ENCODE assay signal across 8 mouse cellular contexts in genomic region chr11:101155728-101156371, GRCm38 (mm10). TPM values are rescaled to one million over a fixed set of nuclear protein-coding genes. Genes with fewer than 3 reads are reported as not detected.
A peak's percentile ranks its signal among the peaks of the same experiment; 100 is the strongest.
DNase-seq lines count a peak whose midpoint lies in the region; ATAC-seq and TF ChIP-seq lines count a peak whose summit lies in the region.

Gene Tubg2 (plus strand): TSS chr11:101155907.

- peak; percentile 60 for DNase-seq in ovary, postnatal 36 days (ENCODE audit: low spot score)
- DNase-seq in ovary, postnatal 10 days (ENCODE audit: low spot score) = no peak
- peak; percentile 67 to 74 for DNase-seq in heart, adult 2 months
- peak; percentile 62 for DNase-seq in neural tube, embryonic 10.5 days (ENCODE audit: extremely low spot score, low spot score)
- DNase-seq in thymus, adult 2 months = peak; percentile 65

- H3K9me3 ChIP-seq in kidney, embryonic 15.5 days (replicated peaks) = no peaks in the 10 kb centered on the region
- no peaks in the 10 kb centered on the region for H3K9me3 ChIP-seq in limb, embryonic 15.5 days

- peak; percentile 60; the same call in 1 of the 2 replicates for ATAC-seq in common myeloid progenitor, adult 5-6 weeks (replicated peaks; ENCODE audit: low read depth, poor library complexity, severe bottlenecking)
- peak; percentile 81 for ATAC-seq in kidney, embryonic 15.5 days (replicated peaks; ENCODE audit: low FRiP score)
- ATAC-seq in limb, embryonic 15.5 days (ENCODE audit: insufficient number of reproducible peaks, low FRiP score, low TSS enrichment, low read depth) = peak; percentile 8; the same call in 1 of the 2 replicates

- no peaks in the 10 kb centered on the region for H3K36me3 ChIP-seq in heart, adult 2 months (ENCODE audit: control insufficient read depth, insufficient read depth, low read length)
- no peaks in the 10 kb centered on the region for H3K36me3 ChIP-seq in kidney, embryonic 15.5 days
- no peaks in the 10 kb centered on the region; the same call in 1 of the 2 replicates for H3K36me3 ChIP-seq in limb, embryonic 15.5 days
- no peaks in the 10 kb centered on the region for H3K36me3 ChIP-seq in thymus, adult 2 months (ENCODE audit: control insufficient read depth, insufficient read depth, low read length)

- peaks cover 1% of the 10 kb centered on the region; the same call in 1 of the 2 replicates for H3K4me1 ChIP-seq in heart, adult 2 months (ENCODE audit: control insufficient read depth, insufficient read depth, low read length)
- peaks cover 15% of the 10 kb centered on the region for H3K4me1 ChIP-seq in kidney, embryonic 15.5 days
- H3K4me1 ChIP-seq in limb, embryonic 15.5 days = peaks cover 10% of the 10 kb centered on the region
- peaks cover 6% of the 10 kb centered on the region for H3K4me1 ChIP-seq in thymus, adult 2 months (replicated peaks; ENCODE audit: control insufficient read depth, insufficient read depth, low read length)

- no peaks in the 10 kb centered on the region for H3K79me2 ChIP-seq in heart, adult 2 months (replicated peaks; ENCODE audit: control insufficient read depth, insufficient read depth, low read length)

- WGBS in heart, adult 2 months = 3% methylated on average over 36 of the region's 36 CpGs
- 2% methylated on average over 36 of the region's 36 CpGs for WGBS in kidney, embryonic 15.5 days
- WGBS in limb, embryonic 15.5 days = 2% methylated on average over 36 of the region's 36 CpGs
- 5% methylated on average over 36 of the region's 36 CpGs for WGBS in thymus, adult 2 months

- TF ChIP-seq POLR2A in heart, adult 2 months (IDR thresholded peaks at IDR 0.05; ENCODE audit: insufficient read depth, low read depth, low read length) = no peak; the same call in 1 of the 2 replicates
- TF ChIP-seq POLR2A in thymus, adult 2 months (IDR thresholded peaks at IDR 0.05; ENCODE audit: control insufficient read depth, extremely low read depth, insufficient read depth, low read length, poor library complexity) = no peak

- H3K9ac ChIP-seq in heart, adult 2 months (ENCODE audit: low read depth, low read length) = peak within 1 kb of the TSS; percentile 67
- H3K9ac ChIP-seq in kidney, embryonic 15.5 days = peak within 1 kb of the TSS; percentile 47
- H3K9ac ChIP-seq in limb, embryonic 15.5 days = peak within 1 kb of the TSS; percentile 55

- TF ChIP-seq EP300 in heart, adult 2 months (IDR thresholded peaks at IDR 0.05; ENCODE audit: insufficient read depth, low read depth, low read length) = peak; percentile 44; the same call in 1 of the 2 replicates

- no peak for TF ChIP-seq CTCF in heart, adult 2 months (IDR thresholded peaks at IDR 0.05)
- peak; percentile 42; the same call in 1 of the 2 replicates for TF ChIP-seq CTCF in thymus, adult 2 months (IDR thresholded peaks at IDR 0.05; ENCODE audit: borderline replicate concordance, control insufficient read depth, extremely low read depth, insufficient read depth, low read length, poor library complexity)

- intact Hi-C loops in heart, adult 2 months (cut with DNase I) = no loop called here

- peak within 1 kb of the TSS; percentile 80 for H3K4me2 ChIP-seq in kidney, embryonic 15.5 days
- peak within 1 kb of the TSS; percentile 86 for H3K4me2 ChIP-seq in limb, embryonic 15.5 days

- H3K27me3 ChIP-seq in heart, adult 2 months (ENCODE audit: control insufficient read depth, insufficient read depth, low read length) = no peaks in the 10 kb centered on the region
- 0 out of 2 replicates have a peak, but pooled peaks cover 4% of the 10 kb centered on the region for H3K27me3 ChIP-seq in kidney, embryonic 15.5 days
- no peaks in the 10 kb centered on the region for H3K27me3 ChIP-seq in limb, embryonic 15.5 days
- H3K27me3 ChIP-seq in thymus, adult 2 months (ENCODE audit: control insufficient read depth, insufficient read depth, low read length) = no peaks in the 10 kb centered on the region

- peak within 1 kb of the TSS; percentile 27; the same call in 1 of the 2 replicates for H3K27ac ChIP-seq in heart, adult 2 months
- peak within 1 kb of the TSS; percentile 63 for H3K27ac ChIP-seq in kidney, embryonic 15.5 days
- H3K27ac ChIP-seq in limb, embryonic 15.5 days = peak within 1 kb of the TSS; percentile 57; the same call in 1 of the 2 replicates
- no peak within 1 kb of the TSS for H3K27ac ChIP-seq in thymus, adult 2 months (ENCODE audit: control insufficient read depth, insufficient read depth, low read length)

- peak within 1 kb of the TSS; percentile 56 for H3K4me3 ChIP-seq in heart, adult 2 months
- H3K4me3 ChIP-seq in kidney, embryonic 15.5 days (replicated peaks) = peak within 1 kb of the TSS; percentile 44
- peak within 1 kb of the TSS; percentile 45 for H3K4me3 ChIP-seq in limb, embryonic 15.5 days
- H3K4me3 ChIP-seq in thymus, adult 2 months (ENCODE audit: control insufficient read depth, insufficient read depth, low read length) = peak within 1 kb of the TSS; percentile 27

RNA-seq across cellular contexts. Expression of gene Tubg2, which starts in this region (rescaled TPM):
- total RNA-seq in common myeloid progenitor, adult 5-6 weeks (2017) = not detected in 2 replicates
- total RNA-seq in heart, adult 2 months (2021) = 1 to 10 TPM; 3.5 TPM
- 2.1 and 2.9 TPM in 2 replicates for polyA plus RNA-seq in heart, adult 2 months (2012; rRNA removed)
- 3.8 and 4.2 TPM in 2 replicates for polyA plus RNA-seq in kidney, embryonic 15.5 days (2015; fragmentation: Nextera tagmentation; extraction: Ambion mirVana)
- 5.7 and 6.8 TPM in 2 replicates for polyA plus RNA-seq in limb, embryonic 15.5 days (2015; fragmentation: Nextera tagmentation; extraction: Ambion mirVana)
- polyA plus RNA-seq in thymus, adult 2 months (2012; rRNA removed) = 2.6 and 3.3 TPM in 2 replicates

Comparison
In these comparisons a context has a peak if more than half of its experiments do, and no peak if none do; other contexts are left out.
1. Peak in ATAC-seq in common myeloid progenitor, adult 5-6 weeks; RNA of the gene not detected or under 1 TPM.
2. ATAC-seq: peak in every context shown above with its lines; median percentile 81 in kidney, embryonic 15.5 days; 60 in common myeloid progenitor, adult 5-6 weeks; 8 in limb, embryonic 15.5 days.